ENCODE assay signal across 8 mouse cellular contexts in genomic region chr16:44557661-44558470, GRCm38 (mm10). TPM values are rescaled to one million over a fixed set of nuclear protein-coding genes. Genes with fewer than 3 reads are reported as not detected.
DNase-seq lines count a peak whose midpoint lies in the region; ATAC-seq lines count a peak whose summit lies in the region.

No protein-coding gene starts in this region.

- no peaks in the 10 kb centered on the region for H3K9me3 ChIP-seq in forebrain, embryonic 10.5 days
- H3K9me3 ChIP-seq in heart, embryonic 15.5 days (replicated peaks) = no peaks in the 10 kb centered on the region
- H3K9me3 ChIP-seq in liver, embryonic 16.5 days (replicated peaks; ENCODE audit: control insufficient read depth, low read length) = no peaks in the 10 kb centered on the region
- no peaks in the 10 kb centered on the region for H3K9me3 ChIP-seq in neural tube, embryonic 14.5 days (ENCODE audit: control insufficient read depth, low read length)

- peak; percentile 80 for ATAC-seq in heart, embryonic 15.5 days (replicated peaks; ENCODE audit: insufficient number of reproducible peaks, insufficient read depth, low FRiP score, low read depth)
- ATAC-seq in liver, embryonic 16.5 days (ENCODE audit: low read depth) = peak; percentile 35; the same call in 1 of the 2 replicates
- ATAC-seq in neural tube, embryonic 14.5 days (ENCODE audit: low read depth) = peak; percentile 77

- H3K9ac ChIP-seq in heart, embryonic 15.5 days = peak overlapping the region; percentile 90
- H3K9ac ChIP-seq in liver, embryonic 16.5 days (ENCODE audit: low read depth, low read length) = peak overlapping the region; percentile 16; the same call in 1 of the 2 replicates
- peak overlapping the region; percentile 76 for H3K9ac ChIP-seq in neural tube, embryonic 14.5 days (replicated peaks; ENCODE audit: low read depth, low read length)

- H3K27me3 ChIP-seq in forebrain, embryonic 10.5 days (ENCODE audit: poor library complexity, severe bottlenecking) = peaks cover 9% of the 10 kb centered on the region
- H3K27me3 ChIP-seq in heart, embryonic 15.5 days = 0 out of 2 replicates have a peak, but pooled peaks cover 3% of the 10 kb centered on the region
- peaks cover 35% of the 10 kb centered on the region for H3K27me3 ChIP-seq in liver, embryonic 16.5 days (ENCODE audit: control insufficient read depth, insufficient read depth, low read depth, low read length)
- no peaks in the 10 kb centered on the region for H3K27me3 ChIP-seq in neural tube, embryonic 14.5 days (ENCODE audit: control insufficient read depth, insufficient read depth, low read length)

- peaks cover 14% of the 10 kb centered on the region for H3K36me3 ChIP-seq in forebrain, embryonic 10.5 days (replicated peaks)
- H3K36me3 ChIP-seq in heart, embryonic 15.5 days = no peaks in the 10 kb centered on the region
- H3K36me3 ChIP-seq in liver, embryonic 16.5 days (ENCODE audit: control insufficient read depth, insufficient read depth) = no peaks in the 10 kb centered on the region
- H3K36me3 ChIP-seq in neural tube, embryonic 14.5 days (ENCODE audit: control insufficient read depth, insufficient read depth, low read length) = no peaks in the 10 kb centered on the region

- DNase-seq in ES-CJ7 (ENCODE audit: low read depth, low spot score) = peak; percentile 38
- peak; percentile 88 for DNase-seq in brain, adult 2 months (ENCODE audit: low read depth, low spot score)
- DNase-seq in forebrain, embryonic 10.5 days (ENCODE audit: extremely low spot score, low spot score) = peak; percentile 75
- DNase-seq in kidney, postnatal 10 days = peak; percentile 86
- DNase-seq in yolk sac, embryonic 10.5 days (ENCODE audit: low spot score) = peak; percentile 52

- H3K4me1 ChIP-seq in forebrain, embryonic 10.5 days = peaks cover 77% of the 10 kb centered on the region
- H3K4me1 ChIP-seq in heart, embryonic 15.5 days (replicated peaks) = peaks cover 6% of the 10 kb centered on the region; the same call in 1 of the 2 replicates
- no peaks in the 10 kb centered on the region for H3K4me1 ChIP-seq in liver, embryonic 16.5 days (ENCODE audit: control insufficient read depth, low read depth, low read length)
- 0 out of 2 replicates have a peak, but pooled peaks cover 2% of the 10 kb centered on the region for H3K4me1 ChIP-seq in neural tube, embryonic 14.5 days (ENCODE audit: control insufficient read depth, insufficient read depth, low read length)

- H3K27ac ChIP-seq in forebrain, embryonic 10.5 days = peak overlapping the region; percentile 99
- H3K27ac ChIP-seq in heart, embryonic 15.5 days = peak overlapping the region; percentile 91
- H3K27ac ChIP-seq in liver, embryonic 16.5 days (ENCODE audit: low read length) = no peak overlapping the region
- H3K27ac ChIP-seq in neural tube, embryonic 14.5 days (ENCODE audit: low read depth, low read length) = peak overlapping the region; percentile 79

- H3K4me3 ChIP-seq in forebrain, embryonic 10.5 days = peak overlapping the region; percentile 91
- H3K4me3 ChIP-seq in heart, embryonic 15.5 days = peak overlapping the region; percentile 93
- peak overlapping the region; percentile 58 for H3K4me3 ChIP-seq in liver, embryonic 16.5 days (ENCODE audit: low read depth, low read length)
- H3K4me3 ChIP-seq in neural tube, embryonic 14.5 days (ENCODE audit: low read depth, low read length) = peak overlapping the region; percentile 74

- peak overlapping the region; percentile 94 for H3K4me2 ChIP-seq in heart, embryonic 15.5 days
- H3K4me2 ChIP-seq in liver, embryonic 16.5 days (ENCODE audit: low read depth, low read length) = peak overlapping the region; percentile 81
- H3K4me2 ChIP-seq in neural tube, embryonic 14.5 days (ENCODE audit: low read depth, low read length) = peak overlapping the region; percentile 95

- under 1% methylated on average over 47 of the region's 47 CpGs for WGBS in forebrain, embryonic 10.5 days
- under 1% methylated on average over 47 of the region's 47 CpGs for WGBS in heart, embryonic 15.5 days
- 1% methylated on average over 47 of the region's 47 CpGs for WGBS in liver, embryonic 16.5 days (ENCODE audit: insufficient replicate concordance)
- under 1% methylated on average over 45 of the region's 47 CpGs for WGBS in neural tube, embryonic 14.5 days

RNA-seq across cellular contexts. Expression of gene Boc, which starts 0.8 kb away (rescaled TPM):
- polyA plus RNA-seq in forebrain, embryonic 10.5 days (2016; fragmentation: Nextera tagmentation; extraction: Ambion mirVana) = 25.9 TPM in 2 replicates
- polyA plus RNA-seq in heart, embryonic 15.5 days (2015; fragmentation: Nextera tagmentation; extraction: Ambion mirVana) = 7.7 and 14.0 TPM in 2 replicates
- polyA plus RNA-seq in liver, embryonic 16.5 days (2015; fragmentation: Nextera tagmentation; extraction: Ambion mirVana) = 0.37 and 0.57 TPM in 2 replicates
- 7.8 and 9.9 TPM in 2 replicates for polyA plus RNA-seq in neural tube, embryonic 14.5 days (2014; fragmentation: Nextera tagmentation; extraction: Ambion mirVana)

Comparison
In these comparisons a context has a peak if more than half of its experiments do, and no peak if none do; other contexts are left out.
1. DNase-seq: peak in every context shown above with its lines; median percentile 88 in brain, adult 2 months; 86 in kidney, postnatal 10 days; 75 in forebrain, embryonic 10.5 days; 52 in yolk sac, embryonic 10.5 days; 38 in ES-CJ7.
2. H3K9ac ChIP-seq: peak in every context shown above with its lines; median percentile 90 in heart, embryonic 15.5 days; 76 in neural tube, embryonic 14.5 days; 16 in liver, embryonic 16.5 days.